Mouse (Mus musculus): ENCODE measurements around the gene Rmnd5b. TPM values are rescaled to one million over a fixed set of nuclear protein-coding genes. Genes with fewer than 3 reads are reported as not detected.

Rmnd5b gene
- polyA plus RNA-seq (2015; fragmentation: Illumina TruSeq; extraction: RNeasy Lipid Tissue Mini Kit (QIAGEN cat#74804); ENCODE audit: low read depth, low replicate concordance): 51.4 TPM

GRCm38 (mm10) chr11:51635525-51636322 lies at the start of gene Rmnd5b:
TSS of gene Rmnd5b (minus strand) at chr11:51635896.

GRCm38 (mm10) chr11:51650691-51651515 lies 15.2 kb upstream of the Rmnd5b start, which contains the start of the genes N4bp3 and D930048N14Rik:
TSS of gene N4bp3 (minus strand) at chr11:51650842.
TSS of gene D930048N14Rik (plus strand) at chr11:51650954.

GRCm38 (mm10) chr11:51619409-51620060 lies 16.2 kb downstream of the Rmnd5b start, which contains the start of gene Nhp2:
TSS of gene Nhp2 (plus strand) at chr11:51619735.

GRCm38 (mm10) chr11:51606447-51607095 lies 29.1 kb downstream of the Rmnd5b start, which contains the start of gene Hnrnpab:
TSS of gene Hnrnpab (minus strand) at chr11:51606847.

GRCm38 (mm10) chr11:51584431-51585248 lies 51.1 kb downstream of the Rmnd5b start, which contains the start of gene Phykpl:
TSS of gene Phykpl (plus strand) at chr11:51584757.

Other genes with a start within 250 kb of the Rmnd5b start
- gene Phykpl, start 51.1 kb downstream of the Rmnd5b start, polyA plus RNA-seq (2015; fragmentation: Illumina TruSeq; extraction: RNeasy Lipid Tissue Mini Kit (QIAGEN cat#74804); ENCODE audit: low read depth, low replicate concordance): 4.6 TPM
- 99.9 TPM for gene Hnrnpab, start 29.0 kb downstream of the Rmnd5b start, polyA plus RNA-seq (2015; fragmentation: Illumina TruSeq; extraction: RNeasy Lipid Tissue Mini Kit (QIAGEN cat#74804); ENCODE audit: low read depth, low replicate concordance)
- 57.6 TPM for gene Nhp2, start 16.2 kb downstream of the Rmnd5b start, polyA plus RNA-seq (2015; fragmentation: Illumina TruSeq; extraction: RNeasy Lipid Tissue Mini Kit (QIAGEN cat#74804); ENCODE audit: low read depth, low replicate concordance)
- gene N4bp3, start 14.9 kb upstream of the Rmnd5b start, polyA plus RNA-seq (2015; fragmentation: Illumina TruSeq; extraction: RNeasy Lipid Tissue Mini Kit (QIAGEN cat#74804); ENCODE audit: low read depth, low replicate concordance): 10.3 TPM
- gene D930048N14Rik, start 15.1 kb upstream of the Rmnd5b start, polyA plus RNA-seq (2015; fragmentation: Illumina TruSeq; extraction: RNeasy Lipid Tissue Mini Kit (QIAGEN cat#74804); ENCODE audit: low read depth, low replicate concordance): 2.4 TPM
- gene 0610009B22Rik, start 53.0 kb upstream of the Rmnd5b start, polyA plus RNA-seq (2015; fragmentation: Illumina TruSeq; extraction: RNeasy Lipid Tissue Mini Kit (QIAGEN cat#74804); ENCODE audit: low read depth, low replicate concordance): 62.2 TPM
- 8.4 TPM for gene Sec24a, start 127.7 kb upstream of the Rmnd5b start, polyA plus RNA-seq (2015; fragmentation: Illumina TruSeq; extraction: RNeasy Lipid Tissue Mini Kit (QIAGEN cat#74804); ENCODE audit: low read depth, low replicate concordance)
- gene Sar1b, start 127.8 kb upstream of the Rmnd5b start, polyA plus RNA-seq (2015; fragmentation: Illumina TruSeq; extraction: RNeasy Lipid Tissue Mini Kit (QIAGEN cat#74804); ENCODE audit: low read depth, low replicate concordance): 148 TPM
- gene Jade2, start 221.8 kb upstream of the Rmnd5b start, polyA plus RNA-seq (2015; fragmentation: Illumina TruSeq; extraction: RNeasy Lipid Tissue Mini Kit (QIAGEN cat#74804); ENCODE audit: low read depth, low replicate concordance): 24.6 TPM

Measured in brain, adult 10 weeks (tissue).